In the genomic region with DNA sequence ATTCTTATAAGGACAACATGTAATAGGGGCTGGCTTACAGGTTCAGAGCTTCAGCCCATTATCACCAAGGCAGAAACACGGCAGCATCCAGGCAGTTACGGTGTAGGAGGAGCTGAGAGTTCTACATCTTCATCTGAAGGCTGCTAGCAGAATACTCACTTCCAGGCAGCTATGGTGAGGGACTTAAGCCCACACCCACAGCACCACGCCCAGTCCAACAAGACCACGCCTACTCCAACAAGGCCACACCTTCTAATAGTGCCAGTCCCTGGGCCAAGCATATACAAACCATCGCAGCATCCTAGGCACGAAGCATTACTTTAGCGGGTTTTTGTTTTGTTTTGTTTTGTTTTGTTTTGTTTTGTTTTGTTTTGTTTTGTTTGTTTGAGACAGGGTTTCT, we compare ENCODE assay signal across 7 mouse cellular contexts. TPM values are rescaled to one million over a fixed set of nuclear protein-coding genes. Genes with fewer than 3 reads are reported as not detected.
A peak's percentile ranks its signal among the peaks of the same experiment; 100 is the strongest.
DNase-seq lines count a peak whose midpoint lies in the region; ATAC-seq and TF ChIP-seq lines count a peak whose summit lies in the region.
"Not testable (repeated sequence)": the region's sequence is repeated elsewhere in the genome, so short reads cannot be mapped to it uniquely, and the experiment has no call there.
"Had no signal": no experiment of that assay in that cellular context is flagged by ENCODE, and none has a peak within 500 bp of the region (broad histone marks: within the 10 kb centered on the region; RNA-seq: fewer than 3 reads in every experiment).

No protein-coding gene starts in this region.

- H3K36me3 ChIP-seq in MEL (ENCODE audit: control insufficient read depth in 1 of 2, insufficient read depth in 2 of 2, low read length in 2 of 2); liver, embryonic 12.5 days: not testable (repeated sequence)

- H3K79me2 ChIP-seq in MEL (ENCODE audit: control insufficient read depth, insufficient read depth, low read length, poor library complexity): not testable (repeated sequence)

- 53% methylated on average over 7 of the region's 7 CpGs for WGBS in liver, embryonic 12.5 days (ENCODE audit: insufficient replicate concordance)

- not testable (repeated sequence) for TF ChIP-seq POLR2A in MEL (IDR thresholded peaks at IDR 0.05; ENCODE audit: control insufficient read depth in 1 of 2, insufficient read depth in 1 of 2, low read depth in 1 of 2, low read length in 2 of 2, poor library complexity in 1 of 2)

- H3K4me2 ChIP-seq in liver, embryonic 12.5 days: not testable (repeated sequence)

- not testable (repeated sequence) for TF ChIP-seq CTCF in MEL (IDR thresholded peaks at IDR 0.05 in 2 of 3, conservative IDR thresholded peaks at IDR 0.05 in 1 of 3; ENCODE audit: control insufficient read depth in 1 of 3, insufficient read depth in 1 of 3, low read depth in 2 of 3, low read length in 3 of 3, poor library complexity in 1 of 3, severe bottlenecking in 1 of 3)

- TF ChIP-seq EP300 in MEL (IDR thresholded peaks at IDR 0.05; ENCODE audit: low read depth in 1 of 2, low read length in 2 of 2): not testable (repeated sequence)

- DNase-seq in A20 (ENCODE audit: low read depth, low spot score) (peak; percentile 41), MEL (ENCODE audit: low read depth, low spot score) (peak; percentile 45), ZHBTc4 (ENCODE audit: low read depth, low spot score) (peak; percentile 80), liver (peak; percentile 36)

- not testable (repeated sequence) for H3K4me3 ChIP-seq in MEL (ENCODE audit: control insufficient read depth in 1 of 2, insufficient read depth in 1 of 2, low read depth in 2 of 2, low read length in 2 of 2); liver, embryonic 12.5 days

- peak; percentile 66 for ATAC-seq in liver, embryonic 12.5 days
- ATAC-seq in megakaryocyte progenitor cell, adult 5-6 weeks (replicated peaks; ENCODE audit: poor library complexity): peak; percentile 64

- H3K9ac ChIP-seq in MEL (ENCODE audit: control insufficient read depth, low read depth, low read length, poor library complexity, severe bottlenecking); liver, embryonic 12.5 days: not testable (repeated sequence)

- TF ChIP-seq RAD21 in MEL (IDR thresholded peaks at IDR 0.05; ENCODE audit: low read depth, low read length): not testable (repeated sequence)

- H3K27me3 ChIP-seq in MEL (ENCODE audit: control insufficient read depth in 1 of 2, insufficient read depth in 2 of 2, low read length in 2 of 2): not testable (repeated sequence)
- peaks cover 21% of the 10 kb centered on the region for H3K27me3 ChIP-seq in liver, embryonic 12.5 days (replicated peaks)

- H3K9me3 ChIP-seq in MEL (replicated peaks; ENCODE audit: insufficient read depth, low read length); liver, embryonic 12.5 days (replicated peaks): not testable (repeated sequence)

- H3K4me1 ChIP-seq in MEL (ENCODE audit: control insufficient read depth in 1 of 2, insufficient read depth in 2 of 2, low read length in 2 of 2): peaks cover 0 to 11% of the 10 kb centered on the region in 2 experiments; a peak in 2 of 4 replicates
- not testable (repeated sequence) for H3K4me1 ChIP-seq in liver, embryonic 12.5 days

- not testable (repeated sequence) for H3K27ac ChIP-seq in MEL (ENCODE audit: control insufficient read depth, low read depth, low read length); liver, embryonic 12.5 days

RNA-seq across cellular contexts. Expression of gene Il34, which starts 19.2 kb away (rescaled TPM):
- 0.12 and 0.26 TPM in 2 replicates for total RNA-seq in MEL (2012; rRNA removed)
- under 1 TPM in 1 of 2 experiments, not detected in 1; 0.18 TPM for polyA plus RNA-seq in MEL (2012; ENCODE audit: insufficient read depth in 1 of 2, insufficient read length in 2 of 2, low read depth in 1 of 2, low replicate concordance in 2 of 2, missing spikeins in 1 of 2)
- not detected in 2 replicates for polyA plus RNA-seq in liver, embryonic 12.5 days (2016; fragmentation: Nextera tagmentation; extraction: Ambion mirVana)
- total RNA-seq in megakaryocyte progenitor cell, adult 5-6 weeks (2015): not detected in 2 replicates
- not detected in 2 replicates for total RNA-seq in megakaryocyte progenitor cell, adult 5-6 weeks (2017)
- total RNA-seq: G1E had no signal
- polyA plus RNA-seq: G1E had no signal

RNA-seq across cellular contexts. Expression of gene Cog4, which starts 59.9 kb away (rescaled TPM):
- 31.7 and 32.1 TPM in 2 replicates for total RNA-seq in MEL (2012; rRNA removed)
- 10 to 100 TPM in 1 of 2 experiments, not detected in 1; 35.3 TPM for polyA plus RNA-seq in MEL (2012; ENCODE audit: insufficient read depth in 1 of 2, insufficient read length in 2 of 2, low read depth in 1 of 2, low replicate concordance in 2 of 2, missing spikeins in 1 of 2)
- polyA plus RNA-seq in liver, embryonic 12.5 days (2016; fragmentation: Nextera tagmentation; extraction: Ambion mirVana): 43.1 and 45.1 TPM in 2 replicates
- total RNA-seq in megakaryocyte progenitor cell, adult 5-6 weeks (2015): 10.7 and 11.2 TPM in 2 replicates
- total RNA-seq in megakaryocyte progenitor cell, adult 5-6 weeks (2017): 27.7 and 30.7 TPM in 2 replicates
